Mouse (Mus musculus) gastrocnemius, postnatal 10 days (tissue): ENCODE results near the gene Lpin1. TPM values are rescaled to one million over a fixed set of nuclear protein-coding genes. Genes with fewer than 3 reads are reported as not detected.

ENCODE experiments used
- DNase-seq: peaks from one replicate; pipeline ENCODE4 v3.0.0; 2021; ENCODE audit warnings: mixed read lengths
- total RNA-seq, 2 experiments: library from RNA; stranded (reverse); gene quantifications; 2 replicates each; pipeline ENCODE4 v1.2.3; 2021

Gene Lpin1
- total RNA-seq, 2 experiments from 2014 or later: 29.6 to 48.0 TPM

DNA sequence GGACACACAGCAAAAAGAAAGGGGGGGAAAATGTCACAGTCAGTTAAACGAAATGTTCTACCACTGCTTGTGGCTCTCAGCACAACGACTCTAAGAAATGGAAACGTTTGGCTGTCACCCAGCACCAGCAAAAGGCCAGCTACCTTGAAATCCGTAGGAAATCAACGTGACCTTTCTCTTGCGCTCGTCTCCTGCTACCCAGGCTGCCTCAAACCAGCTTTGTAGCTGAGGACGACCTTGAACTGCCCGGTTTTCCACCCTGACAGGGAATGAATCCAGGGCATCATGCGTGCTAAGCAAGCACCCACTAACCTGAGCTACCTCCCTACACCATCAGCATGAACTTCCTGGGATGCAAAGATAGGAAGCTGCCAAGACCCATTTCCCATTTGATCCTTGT, 39.5 kb downstream of the Lpin1 start:
- DNase-seq: no peak

- DNase-seq: no peak
These were observed 40.2 kb downstream of the Lpin1 start for GRCm38 (mm10) chr12:16570371-16571060.

GRCm38 (mm10) chr12:16568936-16569650, 41.7 kb downstream of the Lpin1 start:
- DNase-seq: no peak

DNA sequence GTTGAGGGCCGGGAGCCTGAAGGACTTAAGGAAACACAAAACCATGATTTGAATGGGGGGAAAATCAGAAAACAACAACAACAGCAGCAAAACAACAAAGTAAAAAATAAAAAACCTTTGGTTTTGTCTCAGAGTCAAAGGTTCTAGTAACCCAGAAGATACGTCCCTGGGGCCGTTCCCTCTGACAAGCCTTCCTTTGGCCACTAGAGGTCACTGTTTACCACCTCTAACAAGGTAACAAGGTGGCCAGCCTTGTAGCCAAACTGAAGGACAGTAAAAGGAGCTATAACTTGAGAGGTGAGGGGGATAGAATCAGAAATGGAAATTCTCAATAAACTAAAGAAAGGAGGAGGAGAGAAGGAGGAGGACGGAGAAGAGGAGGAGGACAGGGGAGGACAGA, 42.3 kb downstream of the Lpin1 start:
- peak; percentile 45 for DNase-seq

GRCm38 (mm10) chr12:16568090-16568489, 42.7 kb downstream of the Lpin1 start:
- no peak for DNase-seq

DNA sequence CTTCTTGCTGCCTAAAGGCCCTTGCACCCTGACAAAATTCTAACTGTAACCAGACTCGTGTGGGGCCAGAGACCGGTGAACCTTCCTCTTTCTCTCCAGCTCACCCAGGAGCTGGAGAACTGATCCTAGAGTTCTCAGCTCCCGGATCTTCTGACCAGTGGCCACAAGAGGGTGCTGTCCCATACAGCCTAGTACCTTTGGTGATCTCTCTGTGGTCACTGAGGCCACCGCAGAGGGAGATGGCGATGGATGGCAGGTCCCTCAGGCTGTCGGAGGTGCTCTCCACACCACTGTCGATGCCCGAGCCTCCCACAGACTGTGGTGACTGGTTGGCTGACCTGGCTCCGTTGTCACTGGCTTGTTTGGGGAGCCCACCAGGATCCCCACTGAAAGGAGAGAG, 47.3 kb downstream of the Lpin1 start:
- peak; percentile 59 for DNase-seq

DNA sequence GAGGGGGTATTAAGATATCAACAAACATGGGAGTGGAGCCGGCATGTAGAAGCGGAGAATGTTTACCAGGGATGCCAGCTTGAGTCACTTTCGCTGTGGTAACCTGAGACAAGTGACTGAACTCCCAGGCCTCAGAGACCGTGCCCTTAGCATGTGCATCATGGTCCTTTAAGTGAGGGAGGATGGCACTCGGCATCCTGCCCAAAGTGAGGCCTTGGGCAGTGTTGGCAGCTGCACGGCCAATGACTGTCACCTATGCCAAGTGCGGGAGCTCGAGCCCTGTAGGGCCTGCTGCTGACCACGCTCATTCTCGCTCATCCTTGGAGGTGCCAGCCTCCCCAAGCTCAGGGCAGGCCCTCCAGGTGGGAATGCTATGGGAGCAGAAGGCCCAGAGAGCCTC, 48.1 kb downstream of the Lpin1 start:
- DNase-seq: no peak

DNA sequence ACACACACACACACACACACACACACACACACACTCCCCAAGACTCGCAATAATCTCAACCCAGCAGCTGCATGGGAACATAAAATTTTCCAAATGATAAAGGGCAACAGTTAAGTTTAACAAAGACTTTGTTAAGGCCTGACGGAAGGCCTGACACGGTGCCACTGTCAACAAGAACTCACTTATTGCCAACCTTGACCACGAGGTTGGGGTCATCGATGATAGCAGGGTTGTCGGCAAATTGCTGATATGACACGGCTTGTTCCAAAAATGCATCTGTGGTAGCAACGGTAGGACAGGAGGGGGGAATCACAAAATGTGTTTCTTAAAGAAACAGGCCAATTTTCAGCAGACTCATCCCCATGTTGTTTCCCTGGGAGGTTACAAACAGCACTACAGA, 48.6 kb downstream of the Lpin1 start:
- no peak for DNase-seq

GRCm38 (mm10) chr12:16557271-16557670, 53.5 kb downstream of the Lpin1 start:
- DNase-seq: no peak

- no peak for DNase-seq
These were observed 56.6 kb downstream of the Lpin1 start for GRCm38 (mm10) chr12:16554171-16554570.

- DNase-seq: no peak
These were observed 58.5 kb downstream of the Lpin1 start for GRCm38 (mm10) chr12:16552108-16552771.

DNA sequence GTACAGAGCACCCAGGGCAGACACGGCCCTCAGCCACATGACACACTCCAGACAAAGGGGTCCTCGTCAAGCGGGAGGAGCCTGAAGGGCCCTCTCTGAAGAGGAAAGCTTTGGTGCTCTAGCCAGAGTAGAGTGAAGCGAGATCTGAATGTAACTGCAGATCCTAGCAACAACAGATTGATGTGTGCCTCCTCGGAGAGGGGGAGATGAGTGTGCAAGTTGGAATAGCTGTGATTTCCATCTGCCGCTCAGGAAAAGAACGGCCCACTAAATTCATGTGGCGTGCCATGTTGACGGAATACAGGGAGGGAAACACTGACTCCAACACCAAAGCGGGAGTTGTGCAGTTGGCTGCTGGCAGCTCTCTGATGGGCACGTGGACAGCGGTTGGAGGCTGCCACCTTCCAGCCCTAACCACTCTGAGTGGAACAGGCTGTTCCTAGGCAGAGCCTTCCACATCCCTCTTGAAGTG, 59.7 kb downstream of the Lpin1 start:
- DNase-seq: no peak

DNA sequence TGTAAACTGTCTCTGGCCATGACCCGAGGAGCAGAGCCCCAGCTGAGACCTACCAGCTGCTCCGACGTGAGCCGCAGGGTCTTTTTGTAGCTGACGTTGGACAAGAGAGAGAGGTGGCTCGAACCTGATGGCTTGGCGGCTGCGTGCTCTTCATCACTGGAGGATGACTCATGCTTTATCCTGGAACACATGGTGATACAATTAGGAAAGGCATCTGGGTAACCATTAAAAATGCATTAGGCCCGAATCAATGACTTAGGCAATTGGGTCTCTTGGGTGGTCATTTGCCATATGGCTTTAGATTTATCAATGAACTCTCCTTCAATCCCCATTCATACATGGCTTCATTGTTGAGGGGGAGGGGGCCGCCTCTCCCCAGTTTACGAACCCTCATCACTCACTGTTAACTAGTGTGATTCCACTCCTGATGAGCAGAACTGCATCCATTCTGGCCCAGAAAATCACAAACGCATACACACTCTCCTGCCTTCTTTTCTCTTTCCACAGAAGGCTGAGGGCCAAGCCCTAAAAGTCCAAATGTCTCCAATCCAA, 61.9 kb downstream of the Lpin1 start:
- no peak for DNase-seq

DNA sequence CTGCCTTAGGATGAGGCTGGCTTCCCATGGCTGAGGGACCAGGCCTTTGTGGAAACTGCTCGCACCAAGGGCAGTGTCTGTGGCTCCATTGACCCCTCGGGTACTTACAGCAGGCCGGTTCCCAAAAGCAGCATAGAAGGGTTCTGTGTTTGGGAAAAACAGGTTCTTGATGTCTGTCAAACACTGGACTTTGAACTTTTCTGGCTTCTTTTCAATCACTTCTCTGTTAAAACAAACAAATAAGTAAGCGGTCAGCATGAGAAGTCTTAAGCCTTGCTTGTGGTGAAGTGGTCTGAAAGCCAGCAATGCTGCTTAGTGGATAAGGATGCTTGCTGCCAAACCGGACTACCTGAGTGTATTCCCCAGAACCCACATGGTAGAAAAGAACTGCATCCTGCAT, 69.2 kb downstream of the Lpin1 start:
- DNase-seq: no peak

DNA sequence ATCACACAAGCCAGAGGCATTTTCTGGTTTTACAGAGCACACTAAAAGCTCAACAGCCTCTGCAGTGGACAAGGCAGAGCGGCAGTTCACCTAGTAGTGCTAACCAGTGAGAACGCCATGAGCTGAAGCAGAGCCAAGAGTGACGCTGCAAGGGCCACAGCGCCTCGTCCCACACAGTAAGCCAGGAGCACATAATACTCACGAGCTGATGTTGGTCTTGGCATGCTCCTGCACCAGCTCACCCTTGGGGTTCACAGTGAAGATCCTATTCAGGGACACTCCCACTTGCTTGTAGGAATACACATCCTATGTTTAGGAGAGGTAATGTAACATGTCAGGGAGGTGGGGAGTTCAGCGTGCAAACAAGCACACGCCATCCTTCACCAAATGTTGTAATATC, 70.1 kb downstream of the Lpin1 start:
- DNase-seq: no peak

GRCm38 (mm10) chr12:16539965-16540661, 70.7 kb downstream of the Lpin1 start:
- DNase-seq: no peak

DNA sequence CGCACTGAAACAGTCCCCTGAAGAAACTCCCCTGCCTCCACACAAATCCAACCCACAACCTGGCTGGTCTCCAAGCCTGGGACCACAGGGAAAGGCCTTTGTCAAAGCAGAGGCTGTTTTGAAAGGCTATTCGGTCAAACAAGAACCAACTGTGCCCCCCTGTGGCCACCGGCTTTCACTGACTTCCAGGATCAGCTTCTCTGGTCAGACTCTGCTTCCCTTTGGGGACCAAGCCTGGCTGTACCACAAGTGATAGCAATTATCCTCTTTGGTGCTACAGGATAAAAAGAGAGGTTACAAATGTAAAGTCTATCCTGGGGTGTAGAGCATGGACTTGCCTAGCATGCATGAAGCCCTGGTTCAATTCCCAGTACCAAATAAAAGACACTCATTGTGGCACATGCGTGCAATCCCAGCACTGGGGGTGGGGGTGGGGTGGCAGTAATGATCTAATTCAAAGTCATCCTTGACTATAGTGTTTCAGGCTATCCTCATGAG, 77.4 kb downstream of the Lpin1 start:
- peak; percentile 86 for DNase-seq

DNA sequence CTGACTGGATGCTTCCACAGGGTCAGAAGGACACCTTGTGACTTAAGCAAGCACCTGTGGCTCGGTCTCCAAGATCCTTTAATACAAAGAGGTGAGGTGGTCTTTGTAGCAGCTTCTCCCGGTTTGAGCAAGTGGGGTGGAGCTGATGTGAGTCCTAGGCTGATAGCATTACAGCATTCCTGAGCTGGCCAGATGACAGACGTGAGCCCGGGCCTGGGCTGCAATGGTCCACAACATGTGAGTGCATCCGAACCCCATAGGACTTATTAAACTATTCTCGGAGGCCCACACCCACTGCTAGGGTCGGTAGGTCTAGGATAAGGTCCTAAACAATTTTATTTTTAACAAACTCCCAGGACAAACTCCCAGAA, 77.9 kb downstream of the Lpin1 start:
- peak; percentile 15 for DNase-seq

GRCm38 (mm10) chr12:16531956-16532859, 78.6 kb downstream of the Lpin1 start:
- peak; percentile 15 for DNase-seq

GRCm38 (mm10) chr12:16528650-16529049, 82.1 kb downstream of the Lpin1 start:
- DNase-seq: no peak

DNA sequence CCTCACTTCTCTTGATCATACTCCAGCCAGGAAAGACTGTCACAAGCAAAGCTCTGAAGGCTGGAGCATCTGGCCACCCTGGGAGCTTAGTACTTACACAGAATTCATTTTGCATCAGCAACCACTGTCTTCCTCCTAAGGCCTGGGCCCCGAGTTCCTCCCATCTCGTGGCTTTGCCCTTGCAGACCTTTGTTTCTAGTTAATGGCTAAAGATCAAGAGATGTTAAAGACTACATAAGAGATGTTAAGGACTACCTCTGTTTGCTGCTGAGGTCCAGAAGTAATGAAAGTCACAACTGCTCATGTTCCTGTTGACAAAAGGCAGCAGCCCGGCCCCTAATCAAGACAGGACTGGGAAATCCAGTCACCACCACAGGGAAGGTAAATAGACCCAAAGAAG, 82.8 kb downstream of the Lpin1 start:
- DNase-seq: no peak
